Mouse (Mus musculus): ENCODE measurements around the gene Ndrg3.
A peak's percentile ranks its signal among the peaks of the same experiment; 100 is the strongest.
"Not testable (repeated sequence)": the region's sequence is repeated elsewhere in the genome, so short reads cannot be mapped to it uniquely, and the experiment has no call there.

Ndrg3 gene

DNA sequence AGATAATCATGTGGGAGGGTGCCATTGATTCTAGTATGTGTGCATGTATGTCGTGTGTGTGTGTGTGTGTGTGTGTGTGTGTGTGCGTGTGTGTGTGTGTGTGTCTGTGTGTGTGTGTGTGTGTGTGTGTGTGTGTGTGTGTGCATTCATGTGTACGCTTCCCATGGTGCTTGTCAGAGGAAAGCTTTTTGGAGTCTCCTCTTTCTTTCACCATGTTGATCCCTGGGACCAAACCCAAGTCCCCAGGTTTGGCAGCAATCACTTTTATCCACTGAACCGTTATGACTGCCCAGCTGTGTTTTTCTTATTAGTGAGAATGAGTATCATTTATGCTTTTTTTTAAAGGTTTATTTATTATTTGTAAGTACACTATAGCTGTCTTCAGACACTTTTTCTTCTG lies 89.4 kb downstream of the Ndrg3 start:
- not testable (repeated sequence) for DNase-seq (ENCODE audit: extremely low read depth, low read depth)

DNA sequence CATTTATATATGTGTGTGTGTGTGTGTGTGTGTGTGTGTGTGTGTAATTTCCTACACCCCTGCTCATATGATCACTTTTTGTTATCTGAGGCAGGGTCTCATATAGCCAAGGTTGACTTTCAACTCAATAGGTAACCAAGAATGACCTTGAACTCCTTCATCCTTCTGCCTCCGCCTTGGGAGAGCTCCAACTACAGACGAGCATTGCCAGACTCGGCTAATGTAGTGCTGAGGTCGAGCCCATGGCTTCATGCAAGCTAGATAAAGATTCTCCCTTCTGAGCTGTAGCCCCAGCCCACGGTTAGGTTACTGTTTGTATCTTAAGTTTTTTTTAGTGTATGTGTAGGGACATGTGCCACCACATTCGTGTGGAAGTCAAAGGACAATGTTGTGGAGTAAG lies 90.0 kb downstream of the Ndrg3 start:
- no peak for DNase-seq (ENCODE audit: extremely low read depth, low read depth)

DNA sequence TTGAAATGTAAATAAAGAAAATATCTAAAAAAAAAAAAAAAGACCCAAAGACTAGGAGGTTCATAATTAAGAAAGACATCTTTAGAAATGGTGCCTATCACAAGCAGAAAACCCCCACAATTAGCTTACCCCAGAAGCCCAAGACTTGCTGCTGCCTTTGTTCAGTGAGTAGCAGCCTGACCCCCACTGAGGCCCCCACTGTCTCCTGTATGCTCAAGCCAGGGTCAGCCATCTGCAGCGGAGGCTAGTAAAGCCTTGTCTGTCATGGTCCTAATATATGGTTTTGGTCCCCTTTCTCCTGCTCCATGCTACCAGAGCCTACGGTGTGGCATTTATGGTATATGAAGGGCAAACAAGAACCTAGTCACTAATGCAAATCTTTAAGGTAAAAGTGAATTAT lies 90.5 kb downstream of the Ndrg3 start:
- DNase-seq (ENCODE audit: extremely low read depth, low read depth) = no peak

DNA sequence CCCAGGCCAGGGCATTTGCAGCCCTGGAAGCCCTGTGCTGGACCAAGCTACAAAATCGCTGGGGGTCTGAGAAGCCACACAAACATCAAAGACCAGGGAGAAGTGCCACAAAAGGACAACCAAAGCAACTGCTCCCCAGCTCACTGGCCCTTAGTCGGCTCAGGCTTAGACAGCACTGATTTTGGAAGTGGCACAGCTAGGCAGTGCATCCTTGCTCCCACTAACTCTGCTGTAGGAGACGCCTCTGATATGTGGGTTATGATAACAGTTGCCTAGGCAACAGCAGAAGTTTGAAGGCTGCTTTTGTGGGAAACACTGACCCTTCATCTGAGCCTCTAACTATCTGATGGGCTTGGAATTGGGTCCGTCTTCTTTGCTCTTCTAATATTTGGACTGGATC lies 92.7 kb downstream of the Ndrg3 start:
- no peak for DNase-seq (ENCODE audit: extremely low read depth, low read depth)

DNA sequence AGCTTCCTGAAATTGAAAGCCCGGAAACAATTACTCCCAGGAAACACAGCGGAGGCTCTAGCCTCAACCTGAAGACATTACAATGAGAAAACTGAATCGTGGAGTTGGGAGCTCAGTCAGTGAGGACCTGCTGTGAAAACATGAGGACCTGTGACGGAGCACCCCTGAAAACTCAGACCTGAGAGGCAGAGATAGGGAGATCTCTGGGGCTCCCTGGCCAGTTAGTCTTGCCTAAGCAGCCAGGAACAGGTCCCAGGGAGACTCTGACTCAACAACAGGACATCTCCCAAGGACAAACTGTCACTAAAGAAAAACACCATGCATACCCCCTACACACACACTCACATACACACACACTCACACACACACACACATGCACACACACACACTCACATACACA lies 93.5 kb downstream of the Ndrg3 start:
- no peak for DNase-seq (ENCODE audit: extremely low read depth, low read depth)

DNA sequence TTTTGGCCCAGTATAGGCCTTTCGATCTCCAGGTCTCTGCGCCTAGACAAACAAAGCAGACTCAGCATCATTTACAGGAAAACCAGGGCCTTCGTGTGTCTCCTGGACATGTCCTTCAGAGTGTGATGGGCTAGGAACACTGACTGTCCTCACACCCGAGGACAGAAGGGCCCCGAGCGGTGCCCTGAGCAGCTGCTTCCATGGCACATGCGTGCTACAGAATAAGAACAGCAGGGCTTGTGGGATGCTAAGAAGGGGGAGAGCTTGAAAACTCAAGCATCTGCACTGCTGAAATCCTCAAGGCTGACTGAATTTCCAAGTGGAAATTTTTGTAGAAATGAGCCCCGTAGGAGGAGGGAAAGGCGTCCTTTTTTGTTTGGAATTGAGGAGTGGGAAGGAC lies 94.8 kb downstream of the Ndrg3 start:
- no peak for DNase-seq (ENCODE audit: extremely low read depth, low read depth)

DNA sequence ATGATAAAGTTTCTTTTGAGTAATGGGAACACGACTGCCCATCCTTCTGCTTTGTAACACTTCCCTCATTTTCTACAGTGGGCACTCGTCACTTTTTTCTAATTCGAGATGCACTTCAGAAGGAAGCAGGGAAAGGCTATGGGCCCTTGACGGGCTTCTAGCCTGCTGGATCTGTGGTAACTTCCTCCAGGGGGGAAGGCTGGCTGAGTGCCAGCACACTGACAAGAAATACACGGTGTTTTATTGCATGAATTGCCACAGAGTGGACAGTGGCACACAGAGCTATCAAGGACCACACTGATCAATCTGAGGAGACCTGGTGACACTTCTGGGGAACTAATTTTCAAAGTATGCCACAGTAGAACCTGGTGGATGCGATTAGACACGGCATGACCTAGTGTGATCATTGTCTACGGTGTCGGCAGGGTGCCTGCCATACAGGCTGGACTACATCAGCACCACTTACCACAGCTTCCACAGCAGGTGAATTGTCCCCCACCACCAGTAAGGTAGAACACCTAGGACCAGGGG lies 95.4 kb downstream of the Ndrg3 start:
- no peak for DNase-seq (ENCODE audit: extremely low read depth, low read depth)

DNA sequence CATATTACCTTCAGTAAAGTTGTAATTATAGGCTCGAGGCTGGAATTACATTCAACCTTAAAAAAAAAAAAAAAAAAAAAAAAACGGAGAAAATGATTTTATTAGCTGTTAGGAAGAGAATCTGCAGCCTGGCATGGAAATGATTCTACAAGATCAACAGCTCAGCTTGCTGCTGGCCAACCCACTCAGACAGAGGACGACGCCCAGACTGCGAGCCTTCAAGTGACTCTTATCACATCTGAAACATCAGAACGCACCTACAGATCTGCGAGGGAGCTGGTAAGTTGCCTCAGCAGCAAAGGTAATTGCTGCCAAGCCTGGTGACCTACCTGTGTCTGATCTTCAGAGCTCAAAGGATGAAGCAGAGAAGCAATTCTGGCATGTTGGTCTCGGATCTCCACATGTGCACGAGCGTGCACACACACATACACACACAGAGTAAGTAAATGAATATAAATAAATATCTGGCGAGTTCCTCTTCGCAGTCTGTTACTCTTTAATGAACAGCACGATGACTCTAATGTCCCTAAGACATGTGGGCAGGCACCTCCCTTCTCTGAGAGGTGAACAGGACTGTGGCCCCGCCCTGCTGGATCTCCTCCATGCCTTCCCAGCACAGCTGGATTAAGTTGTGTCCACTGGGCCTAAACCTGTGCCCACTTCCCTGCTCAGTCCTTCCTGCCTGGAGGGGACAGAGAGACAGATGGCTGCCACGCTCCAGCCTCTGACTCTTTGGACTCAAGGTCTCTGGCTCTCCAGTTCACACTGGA lies 97.2 kb downstream of the Ndrg3 start:
- no peak for DNase-seq (ENCODE audit: extremely low read depth, low read depth)

DNA sequence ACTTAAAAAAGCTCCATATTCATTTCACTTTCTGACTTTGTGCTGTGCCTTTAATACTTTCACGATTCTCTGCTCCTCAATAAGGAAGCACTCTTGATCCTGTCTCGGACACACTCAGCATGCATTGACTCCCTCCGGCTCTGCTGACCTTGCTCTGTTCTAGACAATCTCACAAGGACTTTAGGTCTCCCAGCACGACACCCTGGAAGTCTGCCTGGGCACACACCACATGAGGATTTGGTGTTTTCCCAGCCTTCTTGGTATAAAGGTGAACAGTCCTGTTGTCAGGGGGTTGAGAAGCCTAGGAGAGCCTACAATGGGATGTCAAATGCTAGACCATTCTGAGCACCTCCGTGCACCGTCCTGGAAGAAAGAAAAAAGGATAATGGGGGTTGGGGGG lies 99.0 kb downstream of the Ndrg3 start:
- no peak for DNase-seq (ENCODE audit: extremely low read depth, low read depth)

DNA sequence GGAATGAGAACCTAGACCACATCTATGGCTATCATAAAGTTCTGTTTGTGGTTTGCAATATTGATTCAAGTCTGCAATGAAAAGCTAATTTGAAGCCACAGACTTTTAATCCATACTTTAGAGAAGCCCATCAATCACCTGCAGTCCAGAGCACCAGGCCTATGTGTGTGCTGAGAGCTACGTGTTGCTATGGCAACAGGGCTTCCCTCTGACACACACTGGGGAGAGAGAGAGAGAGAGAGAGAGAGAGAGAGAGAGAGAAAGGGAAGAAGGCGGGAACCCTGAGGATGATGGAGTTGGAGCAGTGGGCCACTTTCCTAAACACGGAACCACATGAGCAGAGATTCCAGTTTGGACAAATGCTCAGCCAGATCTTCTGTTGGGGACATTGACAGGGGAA lies 99.6 kb downstream of the Ndrg3 start:
- DNase-seq (ENCODE audit: extremely low read depth, low read depth) = no peak

DNA sequence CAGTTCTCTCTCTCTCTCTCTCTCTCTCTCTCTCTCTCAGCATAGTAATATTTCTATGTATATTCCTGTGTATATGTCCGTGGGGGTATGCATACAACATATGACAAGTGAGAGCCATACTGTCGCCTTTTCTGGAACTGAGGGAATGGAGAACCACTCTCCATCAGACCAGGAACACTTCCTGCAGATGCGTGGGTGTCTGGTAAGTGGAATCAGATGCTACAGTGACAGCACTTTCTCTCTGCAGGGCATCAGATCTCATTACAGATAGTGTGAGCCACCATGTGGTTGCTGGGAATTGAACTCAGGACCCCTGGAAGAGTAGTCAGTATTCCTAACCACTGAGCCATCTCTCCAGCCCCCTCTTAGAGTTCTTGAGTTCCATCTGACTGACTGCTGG lies 103.4 kb downstream of the Ndrg3 start:
- DNase-seq (ENCODE audit: extremely low read depth, low read depth) = no peak

DNA sequence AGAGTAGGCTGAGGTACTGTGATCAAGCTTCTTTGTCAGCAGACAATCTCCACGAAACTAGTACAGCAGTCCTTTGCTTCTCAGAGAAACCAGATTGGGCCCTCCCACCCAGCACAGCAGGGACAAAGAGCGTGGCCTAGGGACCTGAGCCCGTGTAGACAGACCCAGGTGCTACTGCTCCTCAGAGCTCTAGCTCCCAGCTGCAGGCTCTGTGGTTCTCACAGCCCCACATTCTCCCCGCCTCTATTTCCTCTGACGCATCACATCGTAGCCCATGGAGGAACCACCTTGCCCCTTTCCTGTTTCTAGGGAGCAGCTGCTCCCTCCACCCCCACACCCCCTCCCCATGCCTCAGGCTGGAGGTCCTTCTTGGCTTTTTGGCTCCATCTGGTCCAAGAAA lies 104.8 kb downstream of the Ndrg3 start, which contains the start of gene Sla2:
TSS of gene Sla2 (minus strand) at position 176 of the 400 bp plus-strand sequence.
- no peak for DNase-seq (ENCODE audit: extremely low read depth, low read depth)

DNA sequence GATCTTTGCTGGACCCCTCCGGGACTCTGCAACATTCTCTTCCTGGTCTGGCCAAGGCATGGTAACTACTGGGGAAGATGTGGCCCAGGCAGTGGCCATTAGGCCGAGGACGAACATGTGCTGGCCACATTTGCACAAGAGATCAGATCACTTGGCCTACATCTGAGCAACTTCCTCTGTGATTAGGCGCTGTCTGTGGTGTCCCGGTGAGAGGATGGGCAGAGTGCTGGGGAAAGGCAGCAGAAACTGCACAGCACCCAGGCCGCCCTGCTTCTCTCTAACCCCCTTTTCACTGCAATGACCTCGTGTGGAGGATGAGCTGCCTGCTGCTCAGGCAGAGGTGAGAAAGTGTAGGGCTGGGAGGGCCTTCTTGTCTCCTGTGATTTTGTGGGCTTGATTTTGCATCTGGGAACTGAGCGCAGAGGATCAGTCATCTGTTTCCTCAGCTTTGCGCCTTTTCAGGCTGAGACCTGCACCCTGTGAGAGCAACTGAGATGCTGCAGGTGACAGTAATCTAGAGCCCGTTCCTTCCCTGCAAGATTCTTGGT lies 105.7 kb downstream of the Ndrg3 start:
- no peak for DNase-seq (ENCODE audit: extremely low read depth, low read depth)

DNA sequence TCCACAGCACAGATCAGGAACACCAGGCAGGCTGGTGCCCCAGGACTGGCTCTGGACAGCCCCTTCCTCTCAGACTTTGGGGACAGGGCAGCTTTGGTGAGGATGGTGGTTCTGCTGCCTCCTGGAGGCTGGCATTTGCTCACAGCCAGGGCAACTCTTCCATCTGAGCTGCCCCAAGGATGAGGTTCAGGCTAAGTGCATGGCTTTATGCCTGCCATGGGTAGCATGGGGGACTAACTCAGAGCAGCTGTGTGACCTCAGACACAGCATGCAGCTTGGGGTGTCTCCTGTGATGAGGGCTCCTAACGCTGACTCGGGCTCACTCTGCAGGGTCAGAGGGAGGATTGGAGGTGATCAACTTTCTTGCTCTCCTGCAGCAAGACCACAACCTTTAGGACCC lies 106.2 kb downstream of the Ndrg3 start:
- DNase-seq (ENCODE audit: extremely low read depth, low read depth) = not testable (repeated sequence)

DNA sequence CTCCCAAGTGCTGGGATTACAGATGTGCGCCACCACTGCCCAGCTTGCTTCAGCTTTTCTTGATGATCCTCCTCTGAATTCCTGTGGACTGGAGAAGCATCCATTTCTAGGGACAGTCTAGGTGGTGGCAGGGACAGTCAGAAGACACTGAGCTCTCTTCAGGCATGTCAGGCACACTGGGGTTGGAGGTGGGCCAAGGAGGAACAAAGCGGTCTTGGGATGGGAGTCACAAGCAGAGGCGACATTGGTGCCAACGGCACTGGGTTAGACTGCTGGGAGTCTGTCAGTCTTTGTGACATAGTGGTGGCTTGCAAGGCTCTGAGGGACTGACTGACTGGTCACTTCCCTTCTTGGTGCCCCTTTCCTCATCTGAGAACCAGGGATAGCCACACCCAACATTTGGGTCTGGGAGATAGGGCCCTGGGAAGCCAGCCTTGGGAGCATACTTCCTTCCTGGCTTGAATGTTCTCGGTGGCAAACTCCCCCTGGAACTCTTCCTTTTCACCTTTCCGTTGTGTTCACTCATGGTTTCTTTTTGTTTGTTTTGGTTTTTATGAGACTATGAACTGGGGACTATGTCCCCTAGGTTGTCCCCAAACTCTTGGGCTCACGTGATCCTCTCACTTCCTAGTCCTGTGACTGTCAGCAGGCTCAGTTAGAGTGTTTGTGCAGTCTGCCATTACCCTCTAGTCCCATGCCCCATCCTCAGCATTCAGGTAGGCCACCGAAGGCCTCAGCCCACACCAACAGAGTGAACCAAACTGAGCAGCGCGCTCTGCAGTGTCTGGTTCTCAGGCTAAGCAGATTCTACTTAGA lies 107.3 kb downstream of the Ndrg3 start:
- DNase-seq (ENCODE audit: extremely low read depth, low read depth) = peak; percentile 31

DNA sequence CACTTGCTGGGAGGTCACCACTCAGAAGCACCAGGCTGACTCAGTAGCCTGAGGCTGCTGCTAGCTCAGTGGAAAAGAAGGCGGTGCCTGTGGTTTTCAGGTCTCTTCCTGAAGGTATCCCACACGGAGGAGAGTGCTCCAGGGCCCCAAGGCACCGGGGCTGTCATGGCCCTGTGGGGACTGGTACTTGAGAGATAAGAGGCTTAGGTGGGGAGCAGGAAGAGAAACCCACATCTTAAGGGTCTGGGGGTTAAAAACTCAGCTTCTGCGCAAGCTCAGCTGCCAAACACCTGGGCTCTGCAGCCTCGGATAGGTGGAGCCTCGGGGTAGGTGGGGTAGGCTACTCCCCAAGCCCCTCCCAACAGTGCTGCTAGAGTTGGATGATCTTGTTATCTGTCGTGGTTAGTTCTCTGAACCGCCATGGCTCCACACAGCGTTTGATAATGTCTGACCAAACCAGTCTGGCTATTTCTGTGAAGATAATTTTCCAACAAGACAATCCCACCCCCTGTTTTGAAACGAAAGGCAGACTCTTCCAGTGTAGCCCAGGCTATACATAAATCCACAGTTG lies 109.3 kb downstream of the Ndrg3 start:
- peak; percentile 51 for DNase-seq (ENCODE audit: extremely low read depth, low read depth)

DNA sequence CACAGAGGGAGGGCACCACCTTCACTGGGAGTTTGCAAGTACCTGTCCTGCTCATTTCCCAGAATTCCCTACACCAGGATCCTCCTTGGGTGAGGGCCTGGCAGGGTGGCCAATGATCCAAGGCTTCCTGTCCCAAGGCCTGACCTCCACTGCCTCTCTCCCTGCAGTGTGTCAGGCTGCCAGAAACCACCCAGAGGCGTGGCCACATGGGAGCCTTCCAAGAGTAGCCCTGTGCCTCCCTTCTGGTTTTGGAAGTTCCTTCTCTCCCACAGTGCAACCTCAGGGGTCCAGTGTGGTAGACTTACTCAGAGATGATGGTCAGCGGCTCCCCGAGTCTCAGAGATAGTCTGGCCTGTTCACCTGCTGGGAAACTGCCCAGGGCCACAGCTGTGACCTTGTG lies 112.3 kb downstream of the Ndrg3 start:
- DNase-seq (ENCODE audit: extremely low read depth, low read depth) = no peak

DNA sequence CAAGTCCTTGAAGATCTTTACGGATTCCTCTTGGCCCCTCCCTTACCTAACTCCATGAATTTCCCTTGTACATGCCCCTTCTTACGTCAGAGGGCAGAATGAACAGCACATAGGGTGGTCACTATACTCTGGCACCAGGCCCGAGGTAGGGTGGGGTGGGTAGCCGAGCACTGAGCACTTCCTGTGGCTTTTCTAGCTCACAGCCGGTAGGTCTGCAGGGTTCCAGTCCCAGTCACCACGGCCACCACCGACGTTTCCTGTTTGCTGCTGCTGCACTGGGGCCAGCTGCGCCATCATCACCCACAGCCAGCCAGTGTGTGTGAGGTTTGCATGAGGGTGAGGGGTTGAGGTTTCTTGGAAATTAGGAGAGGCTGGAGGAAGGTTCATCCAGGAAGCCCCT lies 114.1 kb downstream of the Ndrg3 start:
- no peak for DNase-seq (ENCODE audit: extremely low read depth, low read depth)

Data from MEL-GATA-1-ER (cell line).